Mouse (Mus musculus): ENCODE measurements around the gene Xxylt1. TPM values are rescaled to one million over a fixed set of nuclear protein-coding genes. Genes with fewer than 3 reads are reported as not detected.

The Xxylt1 gene
- total and polyA plus RNA-seq, 3 experiments, result 4.0 to 7.4 (median 5.6) TPM

- Histone ChIP-seq H3K36me3 (replicated peaks) (peaks cover 19% of the 10 kb centered on the region), H3K4me1 (ENCODE audit: insufficient read depth, low read depth, low read length) (peaks cover 29% of the 10 kb centered on the region), H3K4me3 (ENCODE audit: low read depth, low read length) (no peak overlapping the region), H3K9me3 (replicated peaks) (no peaks in the 10 kb centered on the region), H3K27me3 (ENCODE audit: insufficient read depth, low read length) (no peaks in the 10 kb centered on the region)
- ATAC-seq (ENCODE audit: extremely low read depth, insufficient number of reproducible peaks, low FRiP score, poor library complexity, severe bottlenecking), result no peak
- TF ChIP-seq GATA2 (IDR thresholded peaks at IDR 0.05; ENCODE audit: borderline replicate concordance, low read depth, low read length) (no peak), GATA1 (IDR thresholded peaks at IDR 0.05; ENCODE audit: borderline replicate concordance, low read length) (no peak), TAL1 (conservative IDR thresholded peaks at IDR 0.05; ENCODE audit: low read depth, low read length) (no peak), POLR2AphosphoS5 (IDR thresholded peaks at IDR 0.05; ENCODE audit: insufficient replicate concordance, low read depth, low read length) (no peak)
- no peak for DNase-seq (ENCODE audit: low spot score)
Measured at GRCm38 (mm10) chr16:30998711-30999110, 82.5 kb downstream of the Xxylt1 start.

DNA sequence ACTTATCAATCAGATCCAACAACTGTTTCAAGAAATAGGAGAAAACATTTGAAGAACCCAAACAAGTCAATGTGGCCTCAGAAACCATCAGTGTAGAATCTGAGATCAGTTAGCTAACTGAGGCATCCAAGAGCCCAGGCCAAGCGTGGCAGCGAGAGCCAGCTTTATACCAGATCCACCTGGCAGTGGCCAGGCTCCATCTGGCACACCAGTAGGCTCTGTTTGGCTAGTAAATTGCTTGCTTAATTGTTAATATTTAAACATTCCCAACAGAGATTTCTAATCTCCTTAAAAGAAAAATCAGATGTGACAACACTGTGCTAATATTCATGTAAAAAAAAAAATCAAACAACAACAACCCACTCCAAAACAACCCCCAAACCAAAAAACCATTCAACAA, 83.2 kb downstream of the Xxylt1 start:
- Histone ChIP-seq H3K27me3 (ENCODE audit: insufficient read depth, low read length) (no peaks in the 10 kb centered on the region), H3K4me1 (ENCODE audit: insufficient read depth, low read depth, low read length) (peaks cover 25% of the 10 kb centered on the region), H3K4me3 (ENCODE audit: low read depth, low read length) (no peak overlapping the region), H3K36me3 (replicated peaks) (peaks cover 19% of the 10 kb centered on the region), H3K9me3 (replicated peaks) (no peaks in the 10 kb centered on the region)
- no peak for DNase-seq (ENCODE audit: low spot score)
- ATAC-seq (ENCODE audit: extremely low read depth, insufficient number of reproducible peaks, low FRiP score, poor library complexity, severe bottlenecking), result no peak
- TF ChIP-seq CTCF (IDR thresholded peaks at IDR 0.05; ENCODE audit: low read depth, low read length), result no peak
- no peak for TF ChIP-seq TAL1 (conservative IDR thresholded peaks at IDR 0.05; ENCODE audit: low read depth, low read length)
- TF ChIP-seq GATA1 (IDR thresholded peaks at IDR 0.05; ENCODE audit: borderline replicate concordance, low read length), result no peak
- no peak for TF ChIP-seq GATA2 (IDR thresholded peaks at IDR 0.05; ENCODE audit: borderline replicate concordance, low read depth, low read length)
- TF ChIP-seq POLR2AphosphoS5 (IDR thresholded peaks at IDR 0.05; ENCODE audit: insufficient replicate concordance, low read depth, low read length), result no peak

- TF ChIP-seq TAL1 (conservative IDR thresholded peaks at IDR 0.05; ENCODE audit: low read depth, low read length), result no peak
- TF ChIP-seq POLR2AphosphoS5 (IDR thresholded peaks at IDR 0.05; ENCODE audit: insufficient replicate concordance, low read depth, low read length), result no peak
- no peak for TF ChIP-seq GATA1 (IDR thresholded peaks at IDR 0.05; ENCODE audit: borderline replicate concordance, low read length)
- TF ChIP-seq GATA2 (IDR thresholded peaks at IDR 0.05; ENCODE audit: borderline replicate concordance, low read depth, low read length), result no peak
- no peak for TF ChIP-seq CTCF (IDR thresholded peaks at IDR 0.05; ENCODE audit: low read depth, low read length)
- Histone ChIP-seq H3K4me1 (ENCODE audit: insufficient read depth, low read depth, low read length) (peaks cover 16% of the 10 kb centered on the region), H3K4me3 (ENCODE audit: low read depth, low read length) (no peak overlapping the region), H3K9me3 (replicated peaks) (no peaks in the 10 kb centered on the region), H3K36me3 (replicated peaks) (peaks cover 13% of the 10 kb centered on the region), H3K27me3 (ENCODE audit: insufficient read depth, low read length) (no peaks in the 10 kb centered on the region)
- DNase-seq (ENCODE audit: low spot score) (no peak), ATAC-seq (ENCODE audit: extremely low read depth, insufficient number of reproducible peaks, low FRiP score, poor library complexity, severe bottlenecking) (no peak)
Measured at GRCm38 (mm10) chr16:30995446-30995845, 85.8 kb downstream of the Xxylt1 start.

- ATAC-seq (ENCODE audit: extremely low read depth, insufficient number of reproducible peaks, low FRiP score, poor library complexity, severe bottlenecking), result no peak
- no peak for TF ChIP-seq GATA1 (IDR thresholded peaks at IDR 0.05; ENCODE audit: borderline replicate concordance, low read length)
- TF ChIP-seq CTCF (IDR thresholded peaks at IDR 0.05; ENCODE audit: low read depth, low read length), result no peak
- Histone ChIP-seq H3K9me3 (replicated peaks) (no peaks in the 10 kb centered on the region), H3K4me1 (ENCODE audit: insufficient read depth, low read depth, low read length) (peaks cover 16% of the 10 kb centered on the region), H3K36me3 (replicated peaks) (peaks cover 13% of the 10 kb centered on the region), H3K27me3 (ENCODE audit: insufficient read depth, low read length) (no peaks in the 10 kb centered on the region), H3K4me3 (ENCODE audit: low read depth, low read length) (no peak overlapping the region)
- DNase-seq (ENCODE audit: low spot score), result no peak
Measured at GRCm38 (mm10) chr16:30994881-30995280, 86.4 kb downstream of the Xxylt1 start.

DNA sequence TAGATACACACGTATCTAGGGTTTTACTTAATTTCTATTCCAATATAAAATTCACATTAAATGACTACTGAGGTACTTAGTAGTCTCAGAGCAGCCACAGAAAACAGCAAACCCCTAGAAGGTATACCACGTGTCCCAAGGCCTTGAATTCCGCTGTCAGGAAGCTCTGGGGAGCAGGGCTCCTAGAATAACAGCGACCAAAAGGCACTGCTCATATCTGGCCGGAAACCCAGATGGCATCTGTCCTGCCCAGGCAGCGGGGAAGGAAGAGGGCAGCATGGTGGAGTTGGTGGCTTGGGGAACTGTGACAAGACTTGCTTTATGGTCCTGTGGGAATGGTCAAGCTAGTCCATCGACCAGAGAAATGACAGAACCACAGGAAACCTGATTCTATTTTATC, 86.9 kb downstream of the Xxylt1 start:
- ATAC-seq (ENCODE audit: extremely low read depth, insufficient number of reproducible peaks, low FRiP score, poor library complexity, severe bottlenecking) (no peak), DNase-seq (ENCODE audit: low spot score) (no peak)
- peaks cover 16% of the 10 kb centered on the region for H3K4me1 ChIP-seq (ENCODE audit: insufficient read depth, low read depth, low read length)
- peaks cover 12% of the 10 kb centered on the region for H3K36me3 ChIP-seq (replicated peaks)
- H3K4me3 ChIP-seq (ENCODE audit: low read depth, low read length), result no peak overlapping the region
- TF ChIP-seq POLR2AphosphoS5 (IDR thresholded peaks at IDR 0.05; ENCODE audit: insufficient replicate concordance, low read depth, low read length) (no peak), GATA2 (IDR thresholded peaks at IDR 0.05; ENCODE audit: borderline replicate concordance, low read depth, low read length) (no peak), TAL1 (conservative IDR thresholded peaks at IDR 0.05; ENCODE audit: low read depth, low read length) (no peak), CTCF (IDR thresholded peaks at IDR 0.05; ENCODE audit: low read depth, low read length) (no peak), GATA1 (IDR thresholded peaks at IDR 0.05; ENCODE audit: borderline replicate concordance, low read length) (no peak)
- H3K27me3 ChIP-seq (ENCODE audit: insufficient read depth, low read length), result no peaks in the 10 kb centered on the region
- H3K9me3 ChIP-seq (replicated peaks), result no peaks in the 10 kb centered on the region

- no peaks in the 10 kb centered on the region for H3K9me3 ChIP-seq (replicated peaks)
- peaks cover 10% of the 10 kb centered on the region for H3K36me3 ChIP-seq (replicated peaks)
- no peak for ATAC-seq (ENCODE audit: extremely low read depth, insufficient number of reproducible peaks, low FRiP score, poor library complexity, severe bottlenecking)
- DNase-seq (ENCODE audit: low spot score), result no peak
- TF ChIP-seq GATA1 (IDR thresholded peaks at IDR 0.05; ENCODE audit: borderline replicate concordance, low read length) (no peak), GATA2 (IDR thresholded peaks at IDR 0.05; ENCODE audit: borderline replicate concordance, low read depth, low read length) (no peak), TAL1 (conservative IDR thresholded peaks at IDR 0.05; ENCODE audit: low read depth, low read length) (no peak), CTCF (IDR thresholded peaks at IDR 0.05; ENCODE audit: low read depth, low read length) (no peak), POLR2AphosphoS5 (IDR thresholded peaks at IDR 0.05; ENCODE audit: insufficient replicate concordance, low read depth, low read length) (no peak)
- no peak overlapping the region for H3K4me3 ChIP-seq (ENCODE audit: low read depth, low read length)
- no peaks in the 10 kb centered on the region for H3K27me3 ChIP-seq (ENCODE audit: insufficient read depth, low read length)
- H3K4me1 ChIP-seq (ENCODE audit: insufficient read depth, low read depth, low read length), result peaks cover 14% of the 10 kb centered on the region
Measured at GRCm38 (mm10) chr16:30992568-30992967, 88.7 kb downstream of the Xxylt1 start.

DNA sequence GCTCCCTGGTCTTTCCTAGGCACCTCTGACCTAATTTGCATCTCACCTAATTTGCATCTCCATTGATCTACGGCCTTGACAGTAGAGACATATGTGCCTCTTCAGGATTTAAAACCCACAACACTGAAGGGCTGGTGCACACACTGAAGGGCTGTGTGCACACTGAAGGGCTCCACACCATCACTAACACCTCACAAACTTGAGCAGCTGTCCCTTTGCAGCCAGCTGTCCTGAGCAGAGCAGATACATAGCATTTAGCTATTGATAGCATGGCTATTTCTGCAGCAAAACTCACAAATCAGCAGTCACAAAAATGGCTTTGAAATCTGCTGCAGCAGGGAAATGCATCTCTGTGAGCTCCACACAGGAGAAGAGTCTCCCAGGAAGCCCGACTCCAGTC, 90.6 kb downstream of the Xxylt1 start:
- peaks cover 13% of the 10 kb centered on the region for H3K36me3 ChIP-seq (replicated peaks)
- no peaks in the 10 kb centered on the region for H3K27me3 ChIP-seq (ENCODE audit: insufficient read depth, low read length)
- H3K4me1 ChIP-seq (ENCODE audit: insufficient read depth, low read depth, low read length), result no peaks in the 10 kb centered on the region
- no peak overlapping the region for H3K4me3 ChIP-seq (ENCODE audit: low read depth, low read length)
- DNase-seq (ENCODE audit: low spot score), result no peak
- TF ChIP-seq GATA2 (IDR thresholded peaks at IDR 0.05; ENCODE audit: borderline replicate concordance, low read depth, low read length) (no peak), GATA1 (IDR thresholded peaks at IDR 0.05; ENCODE audit: borderline replicate concordance, low read length) (no peak), CTCF (IDR thresholded peaks at IDR 0.05; ENCODE audit: low read depth, low read length) (no peak), TAL1 (conservative IDR thresholded peaks at IDR 0.05; ENCODE audit: low read depth, low read length) (no peak), POLR2AphosphoS5 (IDR thresholded peaks at IDR 0.05; ENCODE audit: insufficient replicate concordance, low read depth, low read length) (no peak)
- H3K9me3 ChIP-seq (replicated peaks), result no peaks in the 10 kb centered on the region
- ATAC-seq (ENCODE audit: extremely low read depth, insufficient number of reproducible peaks, low FRiP score, poor library complexity, severe bottlenecking), result no peak

Measured in G1E (cell line).